Mouse (Mus musculus) ES-E14 (cell line): Measurements from ENCODE around the gene Zfp366. TPM values are rescaled to one million over a fixed set of nuclear protein-coding genes. Genes with fewer than 3 reads are reported as not detected.

Experiments used
- DNase-seq: peaks from one replicate; pipeline ENCODE4 v3.0.0-alpha.2; 2013; ENCODE audit warnings: low read depth, low spot score
- H3K27ac ChIP-seq: 2 replicates; pipeline ENCODE4 v1.5.1; 2012; ENCODE audit warnings: low read depth, mild to moderate bottlenecking, low read length, moderate library complexity, mixed read lengths; ENCODE audit not compliant: poor library complexity, insufficient read depth, severe bottlenecking
- H3K36me3 ChIP-seq: 2 replicates; pipeline ENCODE4 v1.6.1; 2012; ENCODE audit warnings: mild to moderate bottlenecking, low read length, moderate library complexity, mixed read lengths; ENCODE audit not compliant: control insufficient read depth, poor library complexity, insufficient read depth, severe bottlenecking
- H3K4me1 ChIP-seq, 2 experiments: fragments of 150-350 bp in 1 of 2; sonication (generic) in 1 of 2; 2 replicates each; pipeline ENCODE4 v1.6.1; 2012; ENCODE audit warnings: low read length in 2 of 2, mild to moderate bottlenecking in 1 of 2, mixed read lengths in 1 of 2; ENCODE audit not compliant: control insufficient read depth in 2 of 2, insufficient read depth in 2 of 2, poor library complexity in 1 of 2
- H3K4me3 ChIP-seq, 2 experiments: fragments of 150-350 bp in 1 of 2; sonication (generic) in 1 of 2; 2 replicates each; pipeline ENCODE4 v1.5.1; 2012; ENCODE audit warnings: low read length in 2 of 2, low read depth in 1 of 2, mild to moderate bottlenecking in 1 of 2, mixed read lengths in 1 of 2; ENCODE audit not compliant: insufficient read depth in 1 of 2, poor library complexity in 1 of 2, severe bottlenecking in 1 of 2
- H3K9ac ChIP-seq: 2 replicates; pipeline ENCODE4 v1.6.1; 2012; ENCODE audit warnings: low read depth, mild to moderate bottlenecking, low read length, mixed read lengths; ENCODE audit not compliant: poor library complexity, insufficient read depth, severe bottlenecking
- H3K9me3 ChIP-seq: fragments of 150-350 bp; sonication (generic); 2 replicates; pipeline ENCODE4 v1.6.1; 2012; ENCODE audit warnings: low read depth, mild to moderate bottlenecking, low read length; ENCODE audit not compliant: control insufficient read depth, insufficient read depth
- CHD2 ChIP-seq: IDR thresholded peaks from 2 replicates; pipeline ENCODE4 v1.6.1; 2014; ENCODE audit warnings: mild to moderate bottlenecking, low read depth, low read length, inconsistent platforms
- HCFC1 ChIP-seq: IDR thresholded peaks from 2 replicates; pipeline ENCODE4 v1.6.1; 2012; ENCODE audit warnings: low read length, inconsistent platforms, borderline replicate concordance; ENCODE audit not compliant: insufficient read depth
- MAFK ChIP-seq: IDR thresholded peaks from 2 replicates; pipeline ENCODE4 v1.6.1; 2014; ENCODE audit warnings: mild to moderate bottlenecking, low read depth, low read length, inconsistent platforms; ENCODE audit not compliant: insufficient read depth
- ZC3H11A ChIP-seq: IDR thresholded peaks from 2 replicates; pipeline ENCODE4 v1.6.1; 2012; ENCODE audit warnings: low read depth, mild to moderate bottlenecking, inconsistent platforms, low read length, borderline replicate concordance
- ZNF384 ChIP-seq: IDR thresholded peaks from 2 replicates; pipeline ENCODE4 v1.6.1; 2012; ENCODE audit warnings: low read depth, low read length, inconsistent platforms
- in situ Hi-C, 2 experiments: fragments of 600-800 bp; cut with MboI; formaldehyde crosslinking; loops; one replicate each; pipeline ENCODE4 v1.15.1; 2025; ENCODE audit warnings: low sequenced_read_pairs in 2 of 2, inconsistent platforms in 1 of 2; ENCODE audit not compliant: unreplicated experiment in 2 of 2
- total RNA-seq: library from RNA; depleted of rRNA; stranded (reverse); fragments of 300-350 nt; gene quantifications from 2 replicates; pipeline ENCODE4 v1.2.3, GENCODE M21; 2012

The Zfp366 gene
- total RNA-seq, 1 experiment, result 0.04 TPM

DNA sequence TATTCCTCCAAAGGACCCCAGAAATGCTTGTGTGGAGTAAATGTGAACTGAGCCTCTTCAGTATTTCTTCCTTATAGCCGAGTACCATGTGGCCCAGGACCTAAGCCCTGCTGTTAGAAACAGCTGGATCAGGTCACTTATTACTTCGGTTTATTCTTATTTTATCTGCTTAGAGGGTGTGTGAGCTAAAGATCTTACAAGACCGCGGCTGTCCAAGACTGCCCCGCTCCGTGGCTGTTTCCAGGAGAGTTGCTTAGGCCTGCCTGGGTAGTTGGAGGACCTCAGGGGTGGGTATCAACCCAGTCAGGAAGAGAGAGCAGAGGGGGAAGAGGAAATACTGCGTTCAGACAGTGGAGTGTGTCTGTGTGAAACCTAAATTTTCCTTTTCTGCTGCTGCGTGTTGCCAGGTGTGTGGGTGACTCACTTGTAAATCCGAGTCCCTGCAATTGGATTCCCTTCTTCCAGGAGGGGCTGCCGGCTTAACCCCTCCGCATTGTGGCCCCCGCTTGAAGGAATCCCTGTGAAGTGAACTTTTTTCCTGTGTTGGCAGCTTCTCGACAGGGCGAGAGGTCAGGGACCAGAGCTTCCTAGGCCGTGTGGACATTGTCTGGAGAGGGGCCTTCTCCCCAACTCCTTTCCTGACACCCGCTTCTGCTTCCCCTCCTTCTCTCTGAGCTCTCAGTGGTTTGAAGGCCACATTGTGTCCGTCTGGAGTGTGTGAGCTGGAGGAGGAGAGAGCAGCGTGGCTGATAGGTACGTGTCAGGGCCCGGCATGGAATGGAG is 51.0 kb downstream of the Zfp366 start:
- no peak for DNase-seq
- no peak overlapping the region for H3K27ac ChIP-seq
- in situ Hi-C loops, result no loop called here

DNA sequence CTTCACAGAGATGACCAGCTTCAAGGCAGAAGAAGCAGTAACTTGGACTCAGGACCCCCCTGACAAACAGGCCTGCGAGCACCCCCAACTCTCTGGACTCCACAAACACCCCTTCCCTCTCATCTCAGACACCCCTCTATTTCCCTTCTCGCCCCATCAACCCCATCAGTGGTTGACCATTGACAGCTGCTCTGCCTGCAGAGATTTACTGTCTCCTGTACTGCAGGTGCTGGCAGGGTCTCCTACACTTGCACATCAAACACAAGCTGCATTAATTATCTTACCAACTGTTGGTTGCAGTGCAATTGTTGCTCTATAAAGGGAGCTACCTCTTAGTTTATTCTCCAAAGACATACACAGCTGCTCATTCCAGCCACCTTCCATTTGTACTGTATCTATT is 51.6 kb downstream of the Zfp366 start:
- TF ChIP-seq MAFK (no peak), ZC3H11A (no peak), ZNF384 (no peak)
- no peaks in the 10 kb centered on the region for H3K36me3 ChIP-seq
- DNase-seq, result no peak
- no peak overlapping the region for H3K4me3 ChIP-seq
- peaks cover 0 to 5% of the 10 kb centered on the region in 2 experiments; a peak in 1 of 4 replicates for H3K4me1 ChIP-seq
- in situ Hi-C loops, result no loop called here
- H3K9ac ChIP-seq, result no peak overlapping the region
- no peak overlapping the region for H3K27ac ChIP-seq
- no peaks in the 10 kb centered on the region for H3K9me3 ChIP-seq

More for the DNA sequence above, 51.0 kb downstream of the Zfp366 start:
- no peaks in the 10 kb centered on the region for H3K9me3 ChIP-seq
- H3K9ac ChIP-seq, result no peak overlapping the region
- H3K36me3 ChIP-seq, result no peaks in the 10 kb centered on the region
- TF ChIP-seq ZC3H11A, result no peak
- no peak for TF ChIP-seq CHD2
- no peak for TF ChIP-seq HCFC1
- no peak for TF ChIP-seq ZNF384
- TF ChIP-seq MAFK, result no peak
- no peak overlapping the region for H3K4me3 ChIP-seq
- peaks cover 0 to 5% of the 10 kb centered on the region in 2 experiments; a peak in 1 of 4 replicates for H3K4me1 ChIP-seq

DNA sequence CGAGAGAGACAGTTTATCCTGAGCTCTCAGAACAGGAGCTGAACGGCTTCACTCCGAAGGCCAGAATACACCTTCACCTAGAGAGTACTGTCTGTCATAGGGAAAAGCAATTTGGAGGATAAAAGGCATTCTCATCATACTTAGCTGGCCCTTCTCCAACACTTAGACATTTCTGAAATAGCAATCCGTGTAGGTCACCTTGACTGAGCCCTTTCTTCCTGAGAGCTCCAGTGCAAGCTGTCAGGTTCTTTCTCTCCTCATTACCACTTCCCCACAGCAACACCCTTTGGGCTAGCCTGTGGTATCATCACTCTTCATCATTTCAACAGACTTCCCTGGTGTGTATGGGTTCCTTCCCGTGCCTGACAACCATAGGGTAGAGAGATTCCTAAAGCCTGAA is 52.5 kb downstream of the Zfp366 start:
- H3K27ac ChIP-seq, result no peak overlapping the region
- in situ Hi-C loops, result no loop called here
- H3K9ac ChIP-seq, result no peak overlapping the region
- H3K9me3 ChIP-seq, result no peaks in the 10 kb centered on the region
- DNase-seq, result no peak
- no peak overlapping the region for H3K4me3 ChIP-seq
- TF ChIP-seq MAFK (no peak), ZC3H11A (no peak), CHD2 (no peak), ZNF384 (no peak), HCFC1 (no peak)
- no peaks in the 10 kb centered on the region for H3K36me3 ChIP-seq
- peaks cover 0 to 5% of the 10 kb centered on the region in 2 experiments; a peak in 1 of 4 replicates for H3K4me1 ChIP-seq

DNA sequence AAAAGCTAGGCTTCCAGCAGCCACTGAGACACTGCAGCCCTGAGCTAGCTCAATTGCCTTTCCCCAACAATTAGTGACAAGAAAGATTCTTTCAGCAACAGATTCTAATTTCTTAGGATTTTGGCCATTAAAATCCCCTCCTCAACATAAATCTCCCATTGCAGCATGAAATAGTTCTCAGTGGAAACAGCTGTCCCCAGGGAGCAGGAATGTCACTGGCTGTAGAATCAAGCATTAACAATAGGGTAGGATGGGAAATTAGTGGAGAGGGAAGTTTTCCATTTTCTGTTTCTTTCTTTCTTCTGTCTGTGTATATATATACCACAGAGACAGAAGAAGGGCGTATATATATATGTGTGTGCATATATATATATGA is 53.2 kb downstream of the Zfp366 start:
- TF ChIP-seq CHD2 (no peak), ZC3H11A (no peak), HCFC1 (no peak), MAFK (no peak), ZNF384 (no peak)
- no peak for DNase-seq
- no peak overlapping the region for H3K4me3 ChIP-seq
- H3K9me3 ChIP-seq, result no peaks in the 10 kb centered on the region
- H3K27ac ChIP-seq, result no peak overlapping the region
- H3K4me1 ChIP-seq, result peaks cover 0 to 5% of the 10 kb centered on the region in 2 experiments; a peak in 1 of 4 replicates
- H3K36me3 ChIP-seq, result no peaks in the 10 kb centered on the region
- in situ Hi-C loops, result no loop called here
- H3K9ac ChIP-seq, result no peak overlapping the region
